In the genomic region with DNA sequence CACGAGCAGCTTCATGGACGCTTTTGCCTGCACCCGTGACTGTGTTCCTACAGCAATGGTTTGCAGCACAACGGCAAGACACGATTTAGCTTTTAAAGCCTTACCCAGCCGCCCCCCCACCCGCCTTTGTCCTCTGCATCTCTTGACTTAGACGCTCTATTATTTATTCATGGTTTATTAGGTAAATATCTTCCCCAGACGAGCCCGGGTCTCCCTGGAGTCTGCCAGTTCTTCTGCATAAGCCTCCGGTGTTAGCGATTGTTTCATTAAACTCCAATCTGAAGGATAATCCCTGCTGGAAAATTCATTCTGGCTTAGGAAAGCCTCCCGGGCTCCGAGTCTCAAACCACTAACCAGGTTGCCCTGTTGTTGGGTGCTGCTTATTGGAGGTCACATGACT, we compare ENCODE assay signal across 28 mouse cellular contexts.
DNase-seq lines count a peak whose midpoint lies in the region; ATAC-seq lines count a peak whose summit lies in the region.
"Had no signal": no experiment of that assay in that cellular context is flagged by ENCODE, and none has a peak within 500 bp of the region (broad histone marks: within the 10 kb centered on the region; RNA-seq: fewer than 3 reads in every experiment).

No protein-coding gene starts in this region.

- H3K4me3 ChIP-seq in hindbrain, embryonic 15.5 days, result no peak overlapping the region
- H3K4me3 ChIP-seq in hindbrain, embryonic 10.5 days, result no peak overlapping the region
- no peak overlapping the region for H3K4me3 ChIP-seq in midbrain, embryonic 11.5 days (ENCODE audit: low read depth, low read length)
- no peak overlapping the region for H3K4me3 ChIP-seq in midbrain, embryonic 15.5 days
- H3K4me3 ChIP-seq: embryonic facial prominence, embryonic 13.5 days; forebrain, embryonic 10.5 days; forebrain, embryonic 15.5 days; layer of hippocampus, adult 2 months; liver, embryonic 15.5 days had no signal

- H3K27me3 ChIP-seq in hindbrain, embryonic 15.5 days, result no peaks in the 10 kb centered on the region
- no peaks in the 10 kb centered on the region for H3K27me3 ChIP-seq in hindbrain, embryonic 10.5 days (ENCODE audit: insufficient read depth, poor library complexity, severe bottlenecking)
- H3K27me3 ChIP-seq in midbrain, embryonic 11.5 days (ENCODE audit: control insufficient read depth, insufficient read depth, low read length), result no peaks in the 10 kb centered on the region
- H3K27me3 ChIP-seq in midbrain, embryonic 15.5 days (replicated peaks), result no peaks in the 10 kb centered on the region
- H3K27me3 ChIP-seq: embryonic facial prominence, embryonic 13.5 days; forebrain, embryonic 15.5 days; liver, embryonic 15.5 days had no signal

- 0 out of 2 replicates have a peak overlapping the region, but pooled peaks have one; percentile 9 for H3K27ac ChIP-seq in hindbrain, embryonic 15.5 days (replicated peaks)
- H3K27ac ChIP-seq in hindbrain, embryonic 10.5 days, result no peak overlapping the region
- H3K27ac ChIP-seq in midbrain, embryonic 11.5 days (ENCODE audit: low read depth, low read length), result peak overlapping the region; percentile 27; the same call in 1 of the 2 replicates
- H3K27ac ChIP-seq in midbrain, embryonic 15.5 days, result peak overlapping the region; percentile 10; the same call in 1 of the 2 replicates
- H3K27ac ChIP-seq: embryonic facial prominence, embryonic 13.5 days; forebrain, embryonic 10.5 days; forebrain, embryonic 15.5 days; layer of hippocampus, adult 2 months; liver, embryonic 15.5 days had no signal

- no peak for DNase-seq in hindbrain, embryonic 10.5 days (ENCODE audit: low spot score)
- no peak for DNase-seq in midbrain, embryonic 11.5 days (ENCODE audit: low spot score, missing footprints)
- DNase-seq in retina, postnatal 7 days (ENCODE audit: low read depth, low spot score), result peak; percentile 14
- DNase-seq in heart, adult 11 months, result no peak
- no peak for DNase-seq in kidney, postnatal 4 days
- DNase-seq: adrenal gland, postnatal 14 days; cerebellum, adult 11-12 months; cerebellum, adult 9-11 months; gastrocnemius, postnatal 25 days; heart, adult 18-20 months; heart, postnatal 36 days; kidney, adult 11 months; kidney, postnatal 14 days; liver; lung, embryonic 14.5 days; lung, postnatal 14 days; right cerebral cortex, postnatal 14 days; thymus, postnatal 14 days had no signal

- no peak for ATAC-seq in hindbrain, embryonic 15.5 days (ENCODE audit: low FRiP score, low read depth)
- peak; percentile 72 for ATAC-seq in midbrain, embryonic 11.5 days (ENCODE audit: low FRiP score)
- no peak; the same call in 1 of the 2 replicates for ATAC-seq in midbrain, embryonic 15.5 days (replicated peaks)
- ATAC-seq: CD4-positive, CD25-positive, alpha-beta regulatory T cell, adult 4 months; forebrain, embryonic 15.5 days; inflammation-experienced regulatory T-cells, adult 6 months had no signal

- H3K9ac ChIP-seq in hindbrain, embryonic 15.5 days, result no peak overlapping the region
- H3K9ac ChIP-seq in midbrain, embryonic 11.5 days (ENCODE audit: low read length), result no peak overlapping the region
- H3K9ac ChIP-seq in midbrain, embryonic 15.5 days, result no peak overlapping the region
- H3K9ac ChIP-seq: embryonic facial prominence, embryonic 13.5 days; forebrain, embryonic 15.5 days; liver, embryonic 15.5 days; lung, embryonic 14.5 days had no signal

- no peaks in the 10 kb centered on the region for H3K36me3 ChIP-seq in hindbrain, embryonic 15.5 days
- H3K36me3 ChIP-seq in hindbrain, embryonic 10.5 days, result no peaks in the 10 kb centered on the region
- H3K36me3 ChIP-seq in midbrain, embryonic 11.5 days (ENCODE audit: control insufficient read depth, insufficient read depth, low read length), result no peaks in the 10 kb centered on the region
- H3K36me3 ChIP-seq in midbrain, embryonic 15.5 days (replicated peaks), result no peaks in the 10 kb centered on the region
- H3K36me3 ChIP-seq: embryonic facial prominence, embryonic 13.5 days; forebrain, embryonic 10.5 days; forebrain, embryonic 15.5 days; liver, embryonic 15.5 days had no signal

- H3K9me3 ChIP-seq in hindbrain, embryonic 15.5 days, result no peaks in the 10 kb centered on the region
- no peaks in the 10 kb centered on the region for H3K9me3 ChIP-seq in hindbrain, embryonic 10.5 days
- no peaks in the 10 kb centered on the region for H3K9me3 ChIP-seq in midbrain, embryonic 11.5 days (ENCODE audit: control insufficient read depth, low read length)
- no peaks in the 10 kb centered on the region for H3K9me3 ChIP-seq in midbrain, embryonic 15.5 days
- H3K9me3 ChIP-seq: embryonic facial prominence, embryonic 13.5 days; forebrain, embryonic 10.5 days; forebrain, embryonic 15.5 days; liver, embryonic 15.5 days had no signal

- H3K4me1 ChIP-seq in hindbrain, embryonic 15.5 days (replicated peaks), result no peaks in the 10 kb centered on the region
- H3K4me1 ChIP-seq in hindbrain, embryonic 10.5 days (replicated peaks), result 0 out of 2 replicates have a peak, but pooled peaks cover 2% of the 10 kb centered on the region
- H3K4me1 ChIP-seq in midbrain, embryonic 11.5 days (ENCODE audit: control insufficient read depth, insufficient read depth, low read length), result no peaks in the 10 kb centered on the region; the same call in 1 of the 2 replicates
- peaks cover 9% of the 10 kb centered on the region for H3K4me1 ChIP-seq in midbrain, embryonic 15.5 days
- H3K4me1 ChIP-seq: liver, embryonic 15.5 days had no signal

- WGBS in hindbrain, embryonic 15.5 days, result 60% methylated on average over 14 of the region's 14 CpGs
- WGBS in hindbrain, embryonic 10.5 days, result 90% methylated on average over 14 of the region's 14 CpGs
- WGBS in midbrain, embryonic 11.5 days, result 59% methylated on average over 14 of the region's 14 CpGs
- 40% methylated on average over 14 of the region's 14 CpGs for WGBS in midbrain, embryonic 15.5 days

- no peak overlapping the region for H3K4me2 ChIP-seq in hindbrain, embryonic 15.5 days
- H3K4me2 ChIP-seq in midbrain, embryonic 11.5 days, result no peak overlapping the region
- H3K4me2 ChIP-seq in midbrain, embryonic 15.5 days, result no peak overlapping the region
- H3K4me2 ChIP-seq: embryonic facial prominence, embryonic 13.5 days; forebrain, embryonic 15.5 days; heart, embryonic 11.5 days; liver, embryonic 15.5 days; lung, embryonic 14.5 days had no signal
